Mouse (Mus musculus) c-Kit-negative CD71-positive TER-119-positive erythroid progenitor cells, embryonic 14.5 days (primary cell): ENCODE measurements around the gene Gm10135.
"Not testable (repeated sequence)": the region's sequence is repeated elsewhere in the genome, so short reads cannot be mapped to it uniquely, and the experiment has no call there.

Experiments used
- DNase-seq: peaks from one replicate; pipeline ENCODE4 v3.0.0-alpha.2; 2013; ENCODE audit warnings: low read depth, low spot score

The Gm10135 gene

GRCm38 (mm10) chr5:72960096-72960495 is 14.4 kb downstream of the Gm10135 start:
- DNase-seq, result no peak

GRCm38 (mm10) chr5:72957281-72957680 is 17.2 kb downstream of the Gm10135 start:
- DNase-seq, result no peak

GRCm38 (mm10) chr5:72953996-72954604 is 20.4 kb downstream of the Gm10135 start:
- DNase-seq, result no peak

- DNase-seq, result no peak
Observed at GRCm38 (mm10) chr5:72950252-72950651, 24.2 kb downstream of the Gm10135 start.

GRCm38 (mm10) chr5:72948136-72948535 is 26.4 kb downstream of the Gm10135 start:
- DNase-seq, result no peak

GRCm38 (mm10) chr5:72940906-72941432 is 33.5 kb downstream of the Gm10135 start:
- DNase-seq, result no peak

GRCm38 (mm10) chr5:72939311-72939710 is 35.2 kb downstream of the Gm10135 start:
- no peak for DNase-seq

- DNase-seq, result not testable (repeated sequence)
Observed at GRCm38 (mm10) chr5:72938421-72938820, 36.1 kb downstream of the Gm10135 start.

GRCm38 (mm10) chr5:72933026-72933675 is 41.4 kb downstream of the Gm10135 start:
- DNase-seq, result no peak

- DNase-seq, result no peak
Observed at GRCm38 (mm10) chr5:72927074-72927473, 47.4 kb downstream of the Gm10135 start.

- no peak for DNase-seq
Observed at GRCm38 (mm10) chr5:72922796-72923195, 51.7 kb downstream of the Gm10135 start.

- no peak for DNase-seq
Observed at GRCm38 (mm10) chr5:72921171-72921570, 53.3 kb downstream of the Gm10135 start.

- no peak for DNase-seq
Observed at GRCm38 (mm10) chr5:72920416-72920815, 54.1 kb downstream of the Gm10135 start.

GRCm38 (mm10) chr5:72916851-72917250 is 57.7 kb downstream of the Gm10135 start:
- DNase-seq, result no peak

GRCm38 (mm10) chr5:72916048-72916447 is 58.5 kb downstream of the Gm10135 start:
- DNase-seq, result no peak
